Mouse (Mus musculus) hindbrain, embryonic 16.5 days (tissue): ENCODE results near the gene Zfp865. TPM values are rescaled to one million over a fixed set of nuclear protein-coding genes. Genes with fewer than 3 reads are reported as not detected.
"Not testable (repeated sequence)": the region's sequence is repeated elsewhere in the genome, so short reads cannot be mapped to it uniquely, and the experiment has no call there.

Source experiments
- ATAC-seq: fragments of 200-750 bp; cut with Nextera tagmentation; 2 replicates; pipeline ENCODE4 v1.8.0; 2017; ENCODE audit warnings: moderate TSS enrichment, moderate library complexity
- H3K27ac ChIP-seq: fragments of 300-500 bp; sonication (generic); 2 replicates; pipeline ENCODE4 v1.5.1; 2014; ENCODE audit warnings: low read depth, mild to moderate bottlenecking, control low read depth, low read length, moderate library complexity
- H3K27me3 ChIP-seq: fragments of 300-500 bp; sonication (generic); replicated peaks from 2 replicates; pipeline ENCODE4 v1.6.1; 2014; ENCODE audit warnings: low read length; ENCODE audit not compliant: control insufficient read depth, insufficient read depth
- H3K36me3 ChIP-seq: fragments of 300-500 bp; sonication (generic); 2 replicates; pipeline ENCODE4 v1.6.1; 2014; ENCODE audit warnings: mild to moderate bottlenecking, low read length, moderate library complexity, mixed read lengths; ENCODE audit not compliant: control insufficient read depth, insufficient read depth
- H3K4me1 ChIP-seq: fragments of 300-500 bp; sonication (generic); 2 replicates; pipeline ENCODE4 v1.6.1; 2014; ENCODE audit warnings: low read depth, low read length; ENCODE audit not compliant: control insufficient read depth, insufficient read depth
- H3K4me2 ChIP-seq: fragments of 300-500 bp; sonication (generic); 2 replicates; pipeline ENCODE4 v1.6.1; 2014; ENCODE audit warnings: mild to moderate bottlenecking, low read length, control low read depth, moderate library complexity
- H3K4me3 ChIP-seq: fragments of 300-500 bp; sonication (generic); 2 replicates; pipeline ENCODE4 v1.5.1; 2014; ENCODE audit warnings: mild to moderate bottlenecking, low read length, control low read depth, moderate library complexity
- H3K9ac ChIP-seq: fragments of 300-500 bp; sonication (generic); 2 replicates; pipeline ENCODE4 v1.6.1; 2014; ENCODE audit warnings: low read depth, mild to moderate bottlenecking, control low read depth, low read length, moderate library complexity
- H3K9me3 ChIP-seq: fragments of 300-500 bp; sonication (generic); 2 replicates; pipeline ENCODE4 v1.6.1; 2014; ENCODE audit warnings: mild to moderate bottlenecking, low read length, moderate library complexity; ENCODE audit not compliant: control insufficient read depth
- WGBS: fragments of 180-500 bp; shearing (Covaris S2); extraction: QIAGEN DNeasy Blood & Tissue Kit; methylation state at CpG from one replicate; pipeline ENCODE4 v1.1.7; 2014; 5-methylcytosine and 5-hydroxymethylcytosine counted together
- polyA plus RNA-seq: library from polyadenylated mRNA; unstranded; fragments of >200 nt; fragmentation: Nextera tagmentation; extraction: Ambion mirVana; gene quantifications from 2 replicates; pipeline ENCODE4 v1.2.1, GENCODE M21; 2015

The Zfp865 gene
- polyA plus RNA-seq, 1 experiment from 2014 or later: 5.8 TPM

DNA sequence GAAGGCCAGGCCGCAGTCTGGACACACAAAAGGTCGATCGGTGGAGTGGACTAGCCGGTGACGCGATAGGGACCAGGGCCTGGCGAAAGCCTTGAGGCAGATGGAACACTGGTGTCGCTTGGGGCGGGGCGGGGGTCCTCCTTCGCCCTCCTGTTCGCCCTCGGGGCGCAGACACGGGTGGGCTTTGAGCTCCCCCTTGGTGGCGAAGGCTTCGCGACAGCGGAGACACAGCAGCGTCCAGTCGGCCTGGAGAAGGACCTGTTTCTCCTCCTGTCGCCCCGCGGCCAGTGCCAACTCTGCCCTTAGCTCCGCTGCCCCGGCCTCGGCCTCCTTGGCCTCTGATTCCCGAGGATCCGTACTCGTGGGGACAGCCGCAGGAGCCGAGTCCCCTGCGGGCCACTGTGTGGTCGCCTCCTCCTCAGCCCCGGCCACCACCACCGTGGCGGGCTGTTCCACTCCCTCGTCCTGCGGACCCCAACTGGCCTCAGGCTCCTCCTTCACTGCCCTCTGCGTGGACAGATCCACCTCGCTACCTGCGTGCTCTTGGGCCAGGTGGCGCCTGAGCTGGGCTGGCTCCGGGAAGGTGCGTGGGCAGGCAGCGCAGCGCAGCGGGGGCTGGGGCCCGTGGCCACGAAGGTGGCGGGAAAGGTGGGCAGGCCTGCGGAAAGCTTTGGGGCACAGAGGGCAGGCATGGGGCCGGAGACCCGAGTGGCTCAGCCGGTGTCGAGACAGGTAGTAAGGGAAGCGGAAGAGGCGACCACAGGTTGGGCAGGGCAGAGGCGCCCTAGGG is 26.0 kb upstream of the Zfp865 start:
- H3K4me3 ChIP-seq: peak overlapping the region; percentile 56
- 51% methylated on average over 59 of the region's 59 CpGs for WGBS

DNA sequence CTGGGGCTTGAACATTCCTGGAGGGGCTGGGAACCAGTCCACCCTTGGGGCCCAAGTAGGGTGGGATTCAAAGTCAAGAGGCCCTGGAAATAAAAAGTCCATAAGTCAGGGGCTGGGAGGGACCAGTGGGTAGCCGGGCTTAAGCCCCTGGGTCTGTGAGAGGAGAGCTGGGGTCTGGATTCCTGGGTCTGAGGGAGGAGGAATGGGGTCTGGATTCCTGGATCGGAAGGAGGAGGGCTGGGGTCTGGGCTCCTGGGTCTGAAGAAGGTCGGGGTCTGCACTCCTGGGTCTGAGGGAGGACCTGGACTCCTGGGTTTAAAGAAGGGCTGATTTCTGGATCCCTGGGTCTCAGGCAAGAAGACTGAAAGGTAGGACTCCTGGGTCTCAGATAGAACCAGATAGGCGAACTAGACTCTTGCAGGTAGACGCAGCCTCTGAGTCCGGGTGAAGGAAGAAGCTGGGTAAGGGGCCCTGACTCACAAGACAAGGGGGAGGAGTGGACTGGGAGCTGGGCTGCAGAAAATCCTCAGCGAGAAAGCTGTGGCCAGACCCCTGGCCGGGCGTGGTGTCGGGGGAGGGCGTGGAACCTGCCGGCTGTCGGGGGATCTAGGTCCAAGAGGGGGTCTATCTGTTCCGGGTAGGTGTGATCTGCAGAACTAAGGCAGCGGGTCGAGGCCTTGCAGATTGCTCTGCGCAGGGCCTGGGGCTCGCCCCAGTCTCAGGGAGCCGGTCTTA is 24.7 kb upstream of the Zfp865 start:
- Histone ChIP-seq H3K4me1 (peaks cover 29% of the 10 kb centered on the region), H3K9ac (peak overlapping the region; percentile 94), H3K4me2 (peak overlapping the region; percentile 93), H3K27ac (peak overlapping the region; percentile 57), H3K4me3 (peak overlapping the region; percentile 56), H3K27me3 (no peaks in the 10 kb centered on the region), H3K9me3 (peaks cover 5% of the 10 kb centered on the region; the same call in 1 of the 2 replicates), H3K36me3 (peaks cover 18% of the 10 kb centered on the region)
- ATAC-seq: no peak
- 6% methylated on average over 19 of the region's 19 CpGs for WGBS

More for the DNA sequence above, 26.0 kb upstream of the Zfp865 start:
- peak overlapping the region; percentile 94; the same call in 1 of the 2 replicates for H3K9ac ChIP-seq
- H3K4me2 ChIP-seq: peak overlapping the region; percentile 93
- H3K27ac ChIP-seq: no peak overlapping the region
- no peak for ATAC-seq
- no peaks in the 10 kb centered on the region for H3K27me3 ChIP-seq
- peaks cover 29% of the 10 kb centered on the region for H3K4me1 ChIP-seq
- peaks cover 5% of the 10 kb centered on the region; the same call in 1 of the 2 replicates for H3K9me3 ChIP-seq
- peaks cover 18% of the 10 kb centered on the region for H3K36me3 ChIP-seq

DNA sequence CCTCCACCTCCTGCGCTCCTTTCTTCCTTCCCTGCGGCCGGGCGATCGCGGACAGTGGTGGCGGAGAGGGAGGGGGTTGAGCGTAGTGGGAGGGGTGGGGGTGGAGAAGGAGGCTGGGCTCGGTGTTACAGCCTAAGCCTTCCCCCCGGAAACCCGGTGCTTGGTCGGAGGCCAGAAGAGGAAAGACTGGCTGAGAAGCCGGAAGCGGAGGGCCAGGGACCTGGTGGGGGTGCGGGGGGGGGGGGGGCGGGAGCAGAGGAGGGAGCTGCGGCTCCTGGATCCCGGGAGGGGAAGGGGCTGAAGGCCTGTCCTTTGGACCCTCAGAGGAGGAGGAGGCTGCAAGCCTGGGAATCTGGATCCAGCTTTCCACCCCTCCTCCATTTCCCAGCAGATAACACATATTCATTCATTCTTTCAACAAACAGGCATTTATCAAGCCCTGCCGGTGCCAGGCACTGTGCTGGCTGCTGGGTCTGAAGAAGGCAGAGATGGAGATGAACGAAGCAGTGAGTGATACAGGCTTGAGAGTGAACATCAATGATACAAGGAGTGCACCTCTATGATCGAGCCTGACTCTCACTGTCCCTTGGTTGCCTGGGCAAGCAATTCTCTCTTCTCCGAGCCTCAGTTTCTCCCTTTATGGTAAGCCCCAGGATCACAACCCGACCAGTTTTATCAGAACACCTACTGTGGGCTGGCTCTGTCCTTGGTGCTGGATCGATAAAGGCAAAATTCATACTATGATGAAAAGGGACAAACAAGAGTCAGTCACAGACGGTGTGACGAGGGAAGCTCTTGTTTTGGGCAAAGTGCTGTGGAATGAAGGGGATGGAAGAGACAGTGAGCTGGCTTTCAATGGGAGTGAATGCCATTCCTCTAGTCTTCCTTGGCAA is 23.9 kb upstream of the Zfp865 start, which contains the start of gene Zfp579:
Gene Zfp579, minus strand, starts transcription at position 156 of the 893 bp plus-strand sequence.
- H3K27ac ChIP-seq: peak within 1 kb of the TSS; percentile 86
- H3K9me3 ChIP-seq: 0 out of 2 replicates have a peak, but pooled peaks cover 3% of the 10 kb centered on the region
- H3K9ac ChIP-seq: peak within 1 kb of the TSS; percentile 94
- WGBS: 3% methylated on average over 20 of the region's 26 CpGs
- H3K4me1 ChIP-seq: peaks cover 29% of the 10 kb centered on the region
- peaks cover 12% of the 10 kb centered on the region for H3K36me3 ChIP-seq
- H3K4me2 ChIP-seq: peak within 1 kb of the TSS; percentile 93
- peak within 1 kb of the TSS; percentile 56 for H3K4me3 ChIP-seq
- ATAC-seq: peak; percentile 91
- no peaks in the 10 kb centered on the region for H3K27me3 ChIP-seq

DNA sequence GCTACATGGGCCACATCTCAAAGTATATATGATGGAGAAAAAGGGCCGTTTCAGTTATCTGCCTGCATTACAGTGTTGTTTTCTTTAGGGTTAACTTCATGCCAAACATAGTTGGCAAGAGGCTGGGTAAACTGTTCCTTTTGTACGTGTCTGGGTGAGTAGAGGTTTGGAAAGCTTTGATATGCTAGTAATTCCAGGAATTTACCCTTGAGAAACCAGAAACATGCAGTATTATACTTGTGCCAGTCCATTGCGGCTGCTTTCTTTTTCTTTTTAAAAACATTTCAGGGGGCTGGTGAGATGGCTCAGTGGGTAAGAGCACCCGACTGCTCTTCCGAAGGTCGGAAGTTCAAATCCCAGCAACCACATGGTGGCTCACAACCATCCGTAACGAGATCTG is 23.2 kb upstream of the Zfp865 start:
- 69% methylated on average over 6 of the region's 8 CpGs for WGBS
- Histone ChIP-seq H3K27me3 (no peaks in the 10 kb centered on the region), H3K4me3 (peak overlapping the region; percentile 56), H3K27ac (peak overlapping the region; percentile 86; the same call in 1 of the 2 replicates), H3K4me2 (peak overlapping the region; percentile 93), H3K4me1 (peaks cover 29% of the 10 kb centered on the region), H3K9ac (peak overlapping the region; percentile 94), H3K9me3 (0 out of 2 replicates have a peak, but pooled peaks cover 3% of the 10 kb centered on the region), H3K36me3 (peaks cover 12% of the 10 kb centered on the region)
- ATAC-seq: no peak

DNA sequence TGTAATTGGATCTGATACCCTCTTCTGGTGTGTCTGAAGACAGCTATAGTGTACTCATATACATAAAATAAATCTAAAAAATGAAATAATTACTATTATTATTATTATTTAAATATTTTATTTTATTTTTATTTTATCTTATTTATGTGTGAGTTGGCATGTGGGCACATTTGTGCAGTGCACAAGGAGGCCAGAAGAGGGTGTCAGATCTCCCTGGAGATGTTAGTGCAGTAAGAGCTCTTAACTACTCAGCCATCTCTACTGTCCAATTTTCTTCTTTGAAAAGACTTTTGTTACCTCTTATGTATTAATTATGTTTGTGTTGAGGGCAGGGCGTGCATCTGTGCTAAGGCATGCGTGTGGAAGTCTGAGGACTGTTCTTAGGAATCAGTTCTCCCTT is 20.3 kb upstream of the Zfp865 start:
- 65% methylated on average over 2 of the region's 2 CpGs for WGBS
- H3K27ac ChIP-seq: no peak overlapping the region
- ATAC-seq: no peak

DNA sequence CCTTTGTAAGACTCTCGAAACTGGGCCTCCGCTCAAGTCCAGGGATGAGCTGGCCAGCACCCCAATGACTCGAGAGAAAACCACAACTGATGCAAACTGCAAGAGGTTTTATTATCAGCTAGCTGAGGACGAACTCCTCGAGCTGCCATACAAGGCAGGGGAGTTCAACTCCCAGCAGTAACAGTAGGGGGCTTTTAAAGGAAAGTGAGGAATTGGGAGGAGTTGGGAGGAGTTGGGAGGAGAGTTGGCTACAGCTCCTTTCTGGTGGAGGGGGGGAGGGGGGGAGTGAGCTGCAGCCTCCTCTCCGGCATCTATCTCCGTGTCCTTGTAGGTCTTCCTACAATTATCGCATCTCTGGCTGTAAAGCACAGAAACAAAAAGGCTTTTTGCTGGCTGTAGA is 17.3 kb upstream of the Zfp865 start:
- not testable (repeated sequence) for H3K27me3 ChIP-seq, H3K4me1 ChIP-seq, H3K9ac ChIP-seq, H3K9me3 ChIP-seq, H3K27ac ChIP-seq, H3K4me3 ChIP-seq, H3K4me2 ChIP-seq, ATAC-seq
- H3K36me3 ChIP-seq: peaks cover 11% of the 10 kb centered on the region; the same call in 1 of the 2 replicates
- WGBS: 63% methylated on average over 8 of the region's 8 CpGs

More for the DNA sequence above, 20.3 kb upstream of the Zfp865 start:
- Histone ChIP-seq H3K4me2 (no peak overlapping the region), H3K36me3 (no peaks in the 10 kb centered on the region), H3K9me3 (no peaks in the 10 kb centered on the region), H3K4me1 (peaks cover 11% of the 10 kb centered on the region), H3K27me3 (no peaks in the 10 kb centered on the region), H3K9ac (no peak overlapping the region), H3K4me3 (no peak overlapping the region)

DNA sequence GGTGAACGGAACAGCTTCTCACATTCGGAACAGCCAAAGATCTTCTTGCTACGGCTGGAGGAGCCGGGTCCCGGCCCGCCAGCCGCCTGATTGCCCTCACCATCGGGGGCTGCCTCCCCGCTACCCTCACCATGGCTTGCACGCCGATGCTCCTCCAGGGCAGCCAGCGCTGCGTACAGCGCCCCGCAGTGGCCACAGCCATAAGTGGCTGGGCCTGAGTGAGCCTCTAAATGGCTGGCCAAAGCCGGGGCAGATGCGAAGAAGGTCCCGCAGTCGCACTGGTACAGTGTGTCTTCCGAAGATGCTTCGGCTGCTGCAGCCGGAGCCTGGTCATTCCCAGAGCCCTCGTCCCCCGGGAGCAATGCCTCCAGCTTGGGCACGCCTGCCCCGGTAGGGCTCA is 11.9 kb upstream of the Zfp865 start:
- Histone ChIP-seq H3K9ac (no peak overlapping the region), H3K4me3 (no peak overlapping the region), H3K4me2 (no peak overlapping the region), H3K9me3 (no peaks in the 10 kb centered on the region), H3K27me3 (no peaks in the 10 kb centered on the region), H3K4me1 (no peaks in the 10 kb centered on the region), H3K27ac (no peak overlapping the region), H3K36me3 (peaks cover 51% of the 10 kb centered on the region)
- ATAC-seq: no peak
- 96% methylated on average over 25 of the region's 26 CpGs for WGBS

DNA sequence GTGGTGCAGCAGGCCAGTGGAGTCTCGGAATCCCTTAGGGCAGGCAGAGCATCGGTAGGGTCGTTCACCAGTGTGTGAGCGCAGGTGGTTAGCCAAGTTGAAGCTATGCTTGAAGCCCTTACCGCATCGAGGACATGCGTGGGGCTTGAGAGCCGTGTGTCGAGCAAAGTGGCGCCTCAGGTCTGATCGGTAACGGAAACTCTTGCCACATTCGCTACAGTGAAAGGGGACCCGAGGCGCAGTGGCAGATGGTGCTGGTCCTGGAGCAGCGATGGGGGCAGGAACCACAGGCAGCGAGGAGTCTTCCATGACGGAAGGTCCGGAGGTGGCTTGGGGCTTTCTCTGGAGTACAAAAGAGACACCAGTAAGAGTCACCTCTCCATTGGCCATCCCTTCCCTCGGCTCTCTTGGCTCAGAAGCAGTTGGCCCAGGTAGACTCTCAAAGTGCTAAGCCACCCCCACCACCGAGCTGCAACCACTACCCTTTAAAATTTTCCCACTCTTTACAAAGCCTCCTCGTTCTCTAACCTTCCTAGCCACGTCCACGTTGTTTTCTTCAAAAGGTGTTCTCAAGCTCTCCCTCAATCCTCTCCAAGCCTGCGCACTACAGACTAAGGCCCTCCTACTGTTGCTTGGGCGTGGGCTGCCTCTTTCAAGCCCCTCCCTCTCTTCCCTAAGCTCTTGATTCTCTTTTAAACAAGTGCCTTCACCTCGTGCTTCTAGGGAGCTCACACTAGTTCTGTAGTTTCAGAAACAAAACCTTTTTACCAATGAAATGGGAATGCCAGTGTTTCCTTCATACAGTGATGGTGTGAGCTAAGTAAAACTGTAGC is 7.3 kb upstream of the Zfp865 start:
- H3K4me2 ChIP-seq: no peak overlapping the region

More for the DNA sequence above, 7.3 kb upstream of the Zfp865 start:
- Histone ChIP-seq H3K36me3 (peaks cover 40% of the 10 kb centered on the region), H3K27ac (no peak overlapping the region), H3K27me3 (no peaks in the 10 kb centered on the region), H3K9ac (no peak overlapping the region), H3K4me3 (no peak overlapping the region), H3K9me3 (no peaks in the 10 kb centered on the region), H3K4me1 (peaks cover 8% of the 10 kb centered on the region)
- 92% methylated on average over 27 of the region's 27 CpGs for WGBS
- no peak for ATAC-seq
